Mouse (Mus musculus) neural tube, embryonic 13.5 days (tissue): ENCODE measurements around the gene Mindy2. TPM values are rescaled to one million over a fixed set of nuclear protein-coding genes. Genes with fewer than 3 reads are reported as not detected.
A peak's percentile ranks its signal among the peaks of the same experiment; 100 is the strongest.

ENCODE experiments used
- ATAC-seq: fragments of 200-750 bp; cut with Nextera tagmentation; 2 replicates; pipeline ENCODE4 v1.8.0; 2017; ENCODE audit warnings: low read depth, mild to moderate bottlenecking, moderate TSS enrichment, moderate library complexity
- H3K27ac ChIP-seq: fragments of 300-500 bp; sonication (generic); replicated peaks from 2 replicates; pipeline ENCODE4 v1.5.1; 2015; ENCODE audit warnings: moderate library complexity, mild to moderate bottlenecking, inconsistent platforms
- H3K27me3 ChIP-seq: fragments of 300-500 bp; sonication (generic); 2 replicates; pipeline ENCODE4 v1.6.1; 2015; ENCODE audit warnings: mild to moderate bottlenecking, inconsistent platforms
- H3K36me3 ChIP-seq: fragments of 300-500 bp; sonication (generic); 2 replicates; pipeline ENCODE4 v1.6.1; 2015; ENCODE audit warnings: mild to moderate bottlenecking, inconsistent platforms
- H3K4me1 ChIP-seq: fragments of 300-500 bp; sonication (generic); replicated peaks from 2 replicates; pipeline ENCODE4 v1.6.1; 2015; ENCODE audit warnings: inconsistent platforms
- H3K4me2 ChIP-seq: fragments of 300-500 bp; sonication (generic); 2 replicates; pipeline ENCODE4 v1.6.1; 2015; ENCODE audit warnings: inconsistent platforms, mild to moderate bottlenecking, moderate library complexity
- H3K4me3 ChIP-seq: fragments of 300-500 bp; sonication (generic); 2 replicates; pipeline ENCODE4 v1.5.1; 2015; ENCODE audit warnings: mild to moderate bottlenecking, inconsistent platforms
- H3K9ac ChIP-seq: fragments of 300-500 bp; sonication (generic); 2 replicates; pipeline ENCODE4 v1.6.1; 2015; ENCODE audit warnings: moderate library complexity, mild to moderate bottlenecking, inconsistent platforms
- H3K9me3 ChIP-seq: fragments of 300-500 bp; sonication (generic); 2 replicates; pipeline ENCODE4 v1.6.1; 2016; ENCODE audit warnings: inconsistent platforms
- WGBS: fragments of 180-500 bp; shearing (Covaris S2); methylation state at CpG from one replicate; pipeline ENCODE4 v1.1.7; 2015; 5-methylcytosine and 5-hydroxymethylcytosine counted together
- polyA plus RNA-seq: library from polyadenylated mRNA; unstranded; fragments of >200 nt; fragmentation: Nextera tagmentation; extraction: Ambion mirVana; gene quantifications from 2 replicates; pipeline ENCODE4 v1.2.1, GENCODE M21; 2015

Gene Mindy2
- 25.6 and 29.4 TPM in 2 replicates for polyA plus RNA-seq

- H3K4me2 ChIP-seq = peak within 1 kb of the TSS; percentile 72
- WGBS = 1% methylated on average over 67 of the region's 67 CpGs
- ATAC-seq = peak; percentile 97
These were observed at the start of gene Mindy2 for GRCm38 (mm10) chr9:70657013-70657967. Gene Mindy2 (minus strand): TSS chr9:70657174.

GRCm38 (mm10) chr9:70706444-70706843 lies 49.5 kb upstream of the Mindy2 start:
- no peak for ATAC-seq
- H3K4me2 ChIP-seq = no peak overlapping the region
- WGBS = 97% methylated on average over 1 of the region's 1 CpGs
- no peaks in the 10 kb centered on the region for H3K27me3 ChIP-seq
- H3K4me3 ChIP-seq = no peak overlapping the region
- no peak overlapping the region for H3K9ac ChIP-seq
- no peaks in the 10 kb centered on the region for H3K4me1 ChIP-seq
- H3K27ac ChIP-seq = no peak overlapping the region
- no peaks in the 10 kb centered on the region for H3K9me3 ChIP-seq
- peaks cover 6% of the 10 kb centered on the region; the same call in 1 of the 2 replicates for H3K36me3 ChIP-seq

More at GRCm38 (mm10) chr9:70657013-70657967, at the start of gene Mindy2:
- Histone ChIP-seq H3K36me3 (no peaks in the 10 kb centered on the region), H3K4me1 (peaks cover 39% of the 10 kb centered on the region), H3K4me3 (peak within 1 kb of the TSS; percentile 96), H3K27me3 (no peaks in the 10 kb centered on the region), H3K27ac (peak within 1 kb of the TSS; percentile 98), H3K9me3 (no peaks in the 10 kb centered on the region), H3K9ac (peak within 1 kb of the TSS; percentile 97)

- no peaks in the 10 kb centered on the region; the same call in 1 of the 2 replicates for H3K4me1 ChIP-seq
- no peak overlapping the region for H3K4me2 ChIP-seq
- H3K27me3 ChIP-seq = no peaks in the 10 kb centered on the region
- WGBS = 97% methylated on average over 5 of the region's 5 CpGs
- no peak overlapping the region for H3K27ac ChIP-seq
- ATAC-seq = no peak
- peaks cover 6% of the 10 kb centered on the region; the same call in 1 of the 2 replicates for H3K36me3 ChIP-seq
- no peaks in the 10 kb centered on the region for H3K9me3 ChIP-seq
- H3K4me3 ChIP-seq = no peak overlapping the region
- no peak overlapping the region for H3K9ac ChIP-seq
These were observed 46.7 kb upstream of the Mindy2 start for GRCm38 (mm10) chr9:70703597-70704203.

GRCm38 (mm10) chr9:70698090-70698489 lies 41.1 kb upstream of the Mindy2 start:
- Histone ChIP-seq H3K36me3 (no peaks in the 10 kb centered on the region), H3K4me2 (no peak overlapping the region), H3K27ac (no peak overlapping the region), H3K4me1 (no peaks in the 10 kb centered on the region; the same call in 1 of the 2 replicates), H3K9me3 (no peaks in the 10 kb centered on the region), H3K27me3 (no peaks in the 10 kb centered on the region), H3K4me3 (no peak overlapping the region), H3K9ac (no peak overlapping the region)
- 89% methylated on average over 1 of the region's 1 CpGs for WGBS
- ATAC-seq = no peak

- no peak overlapping the region for H3K9ac ChIP-seq
- no peaks in the 10 kb centered on the region; the same call in 1 of the 2 replicates for H3K4me1 ChIP-seq
- no peak for ATAC-seq
- H3K4me3 ChIP-seq = no peak overlapping the region
- no peaks in the 10 kb centered on the region for H3K27me3 ChIP-seq
- no peaks in the 10 kb centered on the region for H3K9me3 ChIP-seq
- no peak overlapping the region for H3K27ac ChIP-seq
- no peaks in the 10 kb centered on the region for H3K36me3 ChIP-seq
- H3K4me2 ChIP-seq = no peak overlapping the region
- WGBS = 94% methylated on average over 2 of the region's 2 CpGs
These were observed 38.7 kb upstream of the Mindy2 start for GRCm38 (mm10) chr9:70695723-70696122.

- Histone ChIP-seq H3K27me3 (no peaks in the 10 kb centered on the region), H3K9me3 (no peaks in the 10 kb centered on the region), H3K27ac (no peak overlapping the region), H3K36me3 (no peaks in the 10 kb centered on the region), H3K4me3 (no peak overlapping the region), H3K9ac (no peak overlapping the region), H3K4me1 (no peaks in the 10 kb centered on the region; the same call in 1 of the 2 replicates), H3K4me2 (no peak overlapping the region)
- 82% methylated on average over 2 of the region's 2 CpGs for WGBS
- no peak for ATAC-seq
These were observed 35.1 kb upstream of the Mindy2 start for GRCm38 (mm10) chr9:70691772-70692693.

GRCm38 (mm10) chr9:70690579-70690978 lies 33.6 kb upstream of the Mindy2 start:
- Histone ChIP-seq H3K4me2 (no peak overlapping the region), H3K9me3 (no peaks in the 10 kb centered on the region), H3K36me3 (no peaks in the 10 kb centered on the region), H3K27me3 (no peaks in the 10 kb centered on the region), H3K9ac (no peak overlapping the region), H3K4me1 (no peaks in the 10 kb centered on the region; the same call in 1 of the 2 replicates), H3K27ac (no peak overlapping the region), H3K4me3 (no peak overlapping the region)
- ATAC-seq = no peak

GRCm38 (mm10) chr9:70689926-70690325 lies 33.0 kb upstream of the Mindy2 start:
- no peaks in the 10 kb centered on the region for H3K9me3 ChIP-seq
- no peak for ATAC-seq
- no peaks in the 10 kb centered on the region for H3K27me3 ChIP-seq
- no peak overlapping the region for H3K4me2 ChIP-seq
- no peaks in the 10 kb centered on the region for H3K36me3 ChIP-seq
- H3K4me1 ChIP-seq = peaks cover 2% of the 10 kb centered on the region; the same call in 1 of the 2 replicates
- H3K9ac ChIP-seq = no peak overlapping the region
- 73% methylated on average over 3 of the region's 3 CpGs for WGBS
- H3K27ac ChIP-seq = no peak overlapping the region
- no peak overlapping the region for H3K4me3 ChIP-seq

- Histone ChIP-seq H3K9ac (no peak overlapping the region), H3K27me3 (no peaks in the 10 kb centered on the region), H3K27ac (no peak overlapping the region), H3K9me3 (no peaks in the 10 kb centered on the region), H3K4me2 (no peak overlapping the region), H3K4me3 (no peak overlapping the region), H3K4me1 (peaks cover 4% of the 10 kb centered on the region; the same call in 1 of the 2 replicates), H3K36me3 (no peaks in the 10 kb centered on the region)
- ATAC-seq = no peak
- WGBS = 94% methylated on average over 2 of the region's 2 CpGs
These were observed 31.5 kb upstream of the Mindy2 start for GRCm38 (mm10) chr9:70688301-70688968.

- H3K36me3 ChIP-seq = no peaks in the 10 kb centered on the region
- WGBS = 86% methylated on average over 1 of the region's 1 CpGs
- no peak overlapping the region for H3K4me3 ChIP-seq
- peak overlapping the region; percentile 89 for H3K4me2 ChIP-seq
- H3K9me3 ChIP-seq = no peaks in the 10 kb centered on the region
- H3K4me1 ChIP-seq = peaks cover 35% of the 10 kb centered on the region
- ATAC-seq = no peak
- no peak overlapping the region for H3K9ac ChIP-seq
- no peaks in the 10 kb centered on the region for H3K27me3 ChIP-seq
- H3K27ac ChIP-seq = no peak overlapping the region
These were observed 25.2 kb upstream of the Mindy2 start for GRCm38 (mm10) chr9:70682202-70682601.
